ENCODE assay signal across 20 mouse cellular contexts in the genomic region with DNA sequence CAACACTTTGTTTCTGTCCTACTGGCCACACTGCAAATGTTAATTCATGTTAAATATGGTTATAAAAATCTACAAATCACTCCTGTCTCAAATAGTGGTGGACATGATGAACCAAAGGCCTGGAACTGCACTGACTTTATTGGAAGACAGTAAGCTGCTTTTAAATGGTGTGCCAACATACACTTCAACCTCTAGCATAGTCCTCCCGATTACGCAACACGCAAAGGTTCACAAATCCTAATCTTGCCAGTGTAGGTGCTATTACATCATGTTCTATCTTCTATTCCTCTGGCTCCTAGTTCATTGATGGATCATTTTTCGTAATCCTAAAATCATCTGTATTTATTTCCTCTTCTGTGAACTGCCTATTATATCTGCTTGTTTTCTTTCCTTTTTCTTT.
DNase-seq lines count a peak whose midpoint lies in the region; ATAC-seq and TF ChIP-seq lines count a peak whose summit lies in the region.
"Had no signal": no experiment of that assay in that cellular context is flagged by ENCODE, and none has a peak within 500 bp of the region (broad histone marks: within the 10 kb centered on the region; RNA-seq: fewer than 3 reads in every experiment).

No protein-coding gene starts in this region.

- no peaks in the 10 kb centered on the region for H3K27me3 ChIP-seq in liver, embryonic 14.5 days (ENCODE audit: control insufficient read depth, insufficient read depth, low read length)
- no peaks in the 10 kb centered on the region for H3K27me3 ChIP-seq in liver, embryonic 12.5 days (replicated peaks)
- no peaks in the 10 kb centered on the region for H3K27me3 ChIP-seq in C2C12 (ENCODE audit: control insufficient read depth, insufficient read depth, insufficient read length)
- H3K27me3 ChIP-seq in heart, embryonic 12.5 days (replicated peaks) = no peaks in the 10 kb centered on the region
- H3K27me3 ChIP-seq: embryonic facial prominence, embryonic 12.5 days; heart, embryonic 13.5 days; hindbrain, embryonic 12.5 days had no signal

- WGBS in liver, embryonic 14.5 days (ENCODE audit: insufficient replicate concordance) = 85% methylated on average over 4 of the region's 4 CpGs
- WGBS in liver, embryonic 12.5 days (ENCODE audit: insufficient replicate concordance) = 89% methylated on average over 4 of the region's 4 CpGs
- 94% methylated on average over 4 of the region's 4 CpGs for WGBS in heart, embryonic 12.5 days

- no peaks in the 10 kb centered on the region for H3K79me2 ChIP-seq in C2C12 (ENCODE audit: control insufficient read depth, insufficient read depth)

- H3K4me1 ChIP-seq in liver, embryonic 14.5 days (replicated peaks; ENCODE audit: control insufficient read depth in 2 of 2, insufficient read depth in 2 of 2, low read length in 1 of 2) = no peaks in the 10 kb centered on the region
- H3K4me1 ChIP-seq in liver, embryonic 12.5 days = no peaks in the 10 kb centered on the region
- no peaks in the 10 kb centered on the region for H3K4me1 ChIP-seq in heart, embryonic 12.5 days (replicated peaks)
- H3K4me1 ChIP-seq: embryonic facial prominence, embryonic 12.5 days; hindbrain, embryonic 12.5 days had no signal

- no peak overlapping the region for H3ac ChIP-seq in C2C12 (ENCODE audit: control insufficient read depth, insufficient read length, low read depth)

- H3K4me2 ChIP-seq in liver, embryonic 14.5 days (ENCODE audit: low read depth) = no peak overlapping the region
- no peak overlapping the region for H3K4me2 ChIP-seq in liver, embryonic 12.5 days
- H3K4me2 ChIP-seq in heart, embryonic 12.5 days = no peak overlapping the region
- H3K4me2 ChIP-seq: embryonic facial prominence, embryonic 12.5 days; heart, embryonic 13.5 days; hindbrain, embryonic 12.5 days had no signal

- H3K79me3 ChIP-seq in C2C12 (ENCODE audit: low read depth) = no peaks in the 10 kb centered on the region

- no peak overlapping the region for H3K4me3 ChIP-seq in liver, embryonic 14.5 days (ENCODE audit: insufficient read depth in 1 of 2, low read depth in 2 of 2, low read length in 2 of 2)
- H3K4me3 ChIP-seq in liver, embryonic 12.5 days = no peak overlapping the region
- no peak overlapping the region for H3K4me3 ChIP-seq in C2C12 (ENCODE audit: insufficient read depth, poor library complexity, severe bottlenecking)
- H3K4me3 ChIP-seq in heart, embryonic 12.5 days = no peak overlapping the region
- H3K4me3 ChIP-seq: embryonic facial prominence, embryonic 12.5 days; heart, embryonic 13.5 days; hindbrain, embryonic 12.5 days had no signal

- no peak for TF ChIP-seq CTCF in liver, embryonic 14.5 days (IDR thresholded peaks at IDR 0.05; ENCODE audit: low read depth)
- no peak for TF ChIP-seq CTCF in C2C12 (IDR thresholded peaks at IDR 0.05; ENCODE audit: control insufficient read depth, insufficient read depth, insufficient read length)

- DNase-seq in liver, embryonic 14.5 days (ENCODE audit: low read depth in 3 of 3, low spot score in 3 of 3) = peak; percentile 3 to 5 (median 3)
- peak; percentile 50 for DNase-seq in gonadal fat pad, adult 2 months (ENCODE audit: low read depth)
- DNase-seq in adrenal gland, adult 2 months = no peak
- DNase-seq: adrenal gland, postnatal 14 days; cerebellum, adult 11-12 months; cerebellum, adult 9-10 months; cerebellum, postnatal 25 days; gastrocnemius, postnatal 10 days; heart, postnatal 4 days had no signal

- ATAC-seq in liver, embryonic 14.5 days (ENCODE audit: insufficient read depth) = no peak
- ATAC-seq in liver, embryonic 12.5 days = no peak
- no peak for ATAC-seq in heart, embryonic 12.5 days (ENCODE audit: insufficient number of reproducible peaks, low FRiP score)
- ATAC-seq: CD4-positive, CD25-positive, alpha-beta regulatory T cell, adult 4 months; forebrain, embryonic 14.5 days; hindbrain, embryonic 16.5 days; inflammation-experienced regulatory T-cells, adult 6 months had no signal

- H3K27ac ChIP-seq in liver, embryonic 14.5 days = no peak overlapping the region
- H3K27ac ChIP-seq in liver, embryonic 12.5 days = no peak overlapping the region
- no peak overlapping the region for H3K27ac ChIP-seq in heart, embryonic 12.5 days (ENCODE audit: poor library complexity, severe bottlenecking)
- H3K27ac ChIP-seq: embryonic facial prominence, embryonic 12.5 days; heart, embryonic 13.5 days; hindbrain, embryonic 12.5 days had no signal

- TF ChIP-seq EP300 in liver, embryonic 14.5 days (IDR thresholded peaks at IDR 0.05; ENCODE audit: low read depth) = no peak

- no peaks in the 10 kb centered on the region for H3K9me3 ChIP-seq in liver, embryonic 14.5 days (ENCODE audit: control insufficient read depth, low read length)
- H3K9me3 ChIP-seq in liver, embryonic 12.5 days (replicated peaks) = no peaks in the 10 kb centered on the region
- H3K9me3 ChIP-seq in heart, embryonic 12.5 days (replicated peaks) = no peaks in the 10 kb centered on the region
- H3K9me3 ChIP-seq: embryonic facial prominence, embryonic 12.5 days; G1E; heart, embryonic 13.5 days; hindbrain, embryonic 12.5 days had no signal

- H3K36me3 ChIP-seq in liver, embryonic 14.5 days (replicated peaks; ENCODE audit: control insufficient read depth, insufficient read depth, low read depth) = no peaks in the 10 kb centered on the region
- no peaks in the 10 kb centered on the region for H3K36me3 ChIP-seq in liver, embryonic 12.5 days
- peaks cover 3% of the 10 kb centered on the region for H3K36me3 ChIP-seq in C2C12 (ENCODE audit: control insufficient read depth, insufficient read depth)
- no peaks in the 10 kb centered on the region for H3K36me3 ChIP-seq in heart, embryonic 12.5 days
- H3K36me3 ChIP-seq: embryonic facial prominence, embryonic 12.5 days; heart, embryonic 13.5 days; hindbrain, embryonic 12.5 days had no signal

- no peak overlapping the region for H3K9ac ChIP-seq in liver, embryonic 14.5 days (replicated peaks)
- H3K9ac ChIP-seq in liver, embryonic 12.5 days = no peak overlapping the region
- H3K9ac ChIP-seq in heart, embryonic 12.5 days = no peak overlapping the region
- H3K9ac ChIP-seq: embryonic facial prominence, embryonic 12.5 days; heart, embryonic 13.5 days; hindbrain, embryonic 12.5 days had no signal

TF ChIP-seq in C2C12, 6 proteins besides CTCF, POLR2A, EP300 and RAD21:
- no peak for TF ChIP-seq MYOD1 (IDR thresholded peaks at IDR 0.05; ENCODE audit: control insufficient read depth, insufficient read length, low read depth)
- no peak for TF ChIP-seq FOSL1 (IDR thresholded peaks at IDR 0.05; ENCODE audit: insufficient read depth, low read length, poor library complexity, severe bottlenecking)
- TF ChIP-seq CEBPB (IDR thresholded peaks at IDR 0.05; ENCODE audit: low read depth) = peak; percentile 31
- no peak for TF ChIP-seq MAX (IDR thresholded peaks at IDR 0.05)
- no peak for TF ChIP-seq USF1 (IDR thresholded peaks at IDR 0.05; ENCODE audit: low read depth)
TF ChIP-seq in C2C12: peak in this region for 1.
